Mouse (Mus musculus): ENCODE results near the gene Mup19. TPM values are rescaled to one million over a fixed set of nuclear protein-coding genes. Genes with fewer than 3 reads are reported as not detected.
"Not testable (repeated sequence)": the region's sequence is repeated elsewhere in the genome, so short reads cannot be mapped to it uniquely, and the experiment has no call there.

Gene Mup19
- not detected in 2 replicates for polyA plus RNA-seq (2015; fragmentation: Nextera tagmentation; extraction: Ambion mirVana)

GRCm38 (mm10) chr4:61782169-61782568 is at the start of gene Mup19:
Gene Mup19 (minus strand): TSS chr4:61782269.
- 56% methylated on average over 1 of the region's 5 CpGs for WGBS (ENCODE audit: insufficient replicate concordance)
- not testable (repeated sequence) for H3K9ac ChIP-seq (ENCODE audit: low read depth, low read length)

GRCm38 (mm10) chr4:61829211-61829610 is 47.1 kb upstream of the Mup19 start:
- ATAC-seq (ENCODE audit: low read depth): no peak
- Histone ChIP-seq H3K36me3 (ENCODE audit: control insufficient read depth, insufficient read depth) (no peaks in the 10 kb centered on the region), H3K4me3 (ENCODE audit: low read depth, low read length) (no peak overlapping the region), H3K9ac (ENCODE audit: low read depth, low read length) (no peak overlapping the region), H3K27ac (ENCODE audit: low read length) (no peak overlapping the region), H3K4me2 (ENCODE audit: low read depth, low read length) (no peak overlapping the region), H3K27me3 (ENCODE audit: control insufficient read depth, insufficient read depth, low read depth, low read length) (no peaks in the 10 kb centered on the region), H3K9me3 (replicated peaks; ENCODE audit: control insufficient read depth, low read length) (0 out of 2 replicates have a peak, but pooled peaks cover 2% of the 10 kb centered on the region), H3K4me1 (ENCODE audit: control insufficient read depth, low read depth, low read length) (no peaks in the 10 kb centered on the region)
- WGBS (ENCODE audit: insufficient replicate concordance): 36% methylated on average over 4 of the region's 4 CpGs

More at GRCm38 (mm10) chr4:61782169-61782568, at the start of gene Mup19:
- H3K4me1 ChIP-seq (ENCODE audit: control insufficient read depth, low read depth, low read length); H3K27me3 ChIP-seq (ENCODE audit: control insufficient read depth, insufficient read depth, low read depth, low read length); ATAC-seq (ENCODE audit: low read depth); H3K4me2 ChIP-seq (ENCODE audit: low read depth, low read length); H3K4me3 ChIP-seq (ENCODE audit: low read depth, low read length); H3K27ac ChIP-seq (ENCODE audit: low read length); H3K9me3 ChIP-seq (replicated peaks; ENCODE audit: control insufficient read depth, low read length); H3K36me3 ChIP-seq (ENCODE audit: control insufficient read depth, insufficient read depth): not testable (repeated sequence)

- H3K27me3 ChIP-seq (ENCODE audit: control insufficient read depth, insufficient read depth, low read depth, low read length): no peaks in the 10 kb centered on the region
- H3K36me3 ChIP-seq (ENCODE audit: control insufficient read depth, insufficient read depth): no peaks in the 10 kb centered on the region
- H3K4me2 ChIP-seq (ENCODE audit: low read depth, low read length): no peak overlapping the region
- H3K4me1 ChIP-seq (ENCODE audit: control insufficient read depth, low read depth, low read length): no peaks in the 10 kb centered on the region
- H3K4me3 ChIP-seq (ENCODE audit: low read depth, low read length): no peak overlapping the region
- H3K9me3 ChIP-seq (replicated peaks; ENCODE audit: control insufficient read depth, low read length): peaks cover 2% of the 10 kb centered on the region; the same call in 1 of the 2 replicates
- WGBS (ENCODE audit: insufficient replicate concordance): 75% methylated on average over 15 of the region's 15 CpGs
- H3K27ac ChIP-seq (ENCODE audit: low read length): no peak overlapping the region
- no peak for ATAC-seq (ENCODE audit: low read depth)
- no peak overlapping the region for H3K9ac ChIP-seq (ENCODE audit: low read depth, low read length)
These were observed 41.1 kb upstream of the Mup19 start for GRCm38 (mm10) chr4:61823185-61823584.

- not testable (repeated sequence) for H3K9me3 ChIP-seq (replicated peaks; ENCODE audit: control insufficient read depth, low read length); H3K4me2 ChIP-seq (ENCODE audit: low read depth, low read length); H3K9ac ChIP-seq (ENCODE audit: low read depth, low read length); H3K36me3 ChIP-seq (ENCODE audit: control insufficient read depth, insufficient read depth); H3K4me3 ChIP-seq (ENCODE audit: low read depth, low read length); ATAC-seq (ENCODE audit: low read depth); H3K27me3 ChIP-seq (ENCODE audit: control insufficient read depth, insufficient read depth, low read depth, low read length); H3K4me1 ChIP-seq (ENCODE audit: control insufficient read depth, low read depth, low read length); H3K27ac ChIP-seq (ENCODE audit: low read length)
- WGBS (ENCODE audit: insufficient replicate concordance): 76% methylated on average over 9 of the region's 9 CpGs
These were observed 40.5 kb upstream of the Mup19 start for GRCm38 (mm10) chr4:61822541-61822940.

GRCm38 (mm10) chr4:61815602-61816001 is 33.5 kb upstream of the Mup19 start:
- no peaks in the 10 kb centered on the region for H3K9me3 ChIP-seq (replicated peaks; ENCODE audit: control insufficient read depth, low read length)
- no peaks in the 10 kb centered on the region for H3K4me1 ChIP-seq (ENCODE audit: control insufficient read depth, low read depth, low read length)
- WGBS (ENCODE audit: insufficient replicate concordance): 41% methylated on average over 2 of the region's 2 CpGs
- no peak overlapping the region for H3K4me2 ChIP-seq (ENCODE audit: low read depth, low read length)
- H3K27me3 ChIP-seq (ENCODE audit: control insufficient read depth, insufficient read depth, low read depth, low read length): no peaks in the 10 kb centered on the region
- no peak overlapping the region for H3K4me3 ChIP-seq (ENCODE audit: low read depth, low read length)
- H3K9ac ChIP-seq (ENCODE audit: low read depth, low read length): no peak overlapping the region
- H3K36me3 ChIP-seq (ENCODE audit: control insufficient read depth, insufficient read depth): no peaks in the 10 kb centered on the region
- ATAC-seq (ENCODE audit: low read depth): no peak
- H3K27ac ChIP-seq (ENCODE audit: low read length): no peak overlapping the region

GRCm38 (mm10) chr4:61813435-61813834 is 31.4 kb upstream of the Mup19 start:
- no peak overlapping the region for H3K4me2 ChIP-seq (ENCODE audit: low read depth, low read length)
- ATAC-seq (ENCODE audit: low read depth): no peak
- no peaks in the 10 kb centered on the region for H3K27me3 ChIP-seq (ENCODE audit: control insufficient read depth, insufficient read depth, low read depth, low read length)
- no peak overlapping the region for H3K9ac ChIP-seq (ENCODE audit: low read depth, low read length)
- H3K9me3 ChIP-seq (replicated peaks; ENCODE audit: control insufficient read depth, low read length): no peaks in the 10 kb centered on the region
- H3K36me3 ChIP-seq (ENCODE audit: control insufficient read depth, insufficient read depth): no peaks in the 10 kb centered on the region
- H3K4me3 ChIP-seq (ENCODE audit: low read depth, low read length): no peak overlapping the region
- no peaks in the 10 kb centered on the region for H3K4me1 ChIP-seq (ENCODE audit: control insufficient read depth, low read depth, low read length)
- H3K27ac ChIP-seq (ENCODE audit: low read length): no peak overlapping the region

- 16% methylated on average over 2 of the region's 2 CpGs for WGBS (ENCODE audit: insufficient replicate concordance)
These were observed 29.1 kb upstream of the Mup19 start for GRCm38 (mm10) chr4:61811193-61811592.

GRCm38 (mm10) chr4:61808926-61809325 is 26.9 kb upstream of the Mup19 start:
- H3K36me3 ChIP-seq (ENCODE audit: control insufficient read depth, insufficient read depth); ATAC-seq (ENCODE audit: low read depth); H3K27ac ChIP-seq (ENCODE audit: low read length); H3K4me1 ChIP-seq (ENCODE audit: control insufficient read depth, low read depth, low read length); H3K4me2 ChIP-seq (ENCODE audit: low read depth, low read length); H3K9ac ChIP-seq (ENCODE audit: low read depth, low read length); H3K27me3 ChIP-seq (ENCODE audit: control insufficient read depth, insufficient read depth, low read depth, low read length); H3K9me3 ChIP-seq (replicated peaks; ENCODE audit: control insufficient read depth, low read length); H3K4me3 ChIP-seq (ENCODE audit: low read depth, low read length): not testable (repeated sequence)
- WGBS (ENCODE audit: insufficient replicate concordance): 59% methylated on average over 3 of the region's 3 CpGs

More at GRCm38 (mm10) chr4:61811193-61811592, 29.1 kb upstream of the Mup19 start:
- not testable (repeated sequence) for H3K36me3 ChIP-seq (ENCODE audit: control insufficient read depth, insufficient read depth); ATAC-seq (ENCODE audit: low read depth); H3K27me3 ChIP-seq (ENCODE audit: control insufficient read depth, insufficient read depth, low read depth, low read length); H3K9me3 ChIP-seq (replicated peaks; ENCODE audit: control insufficient read depth, low read length); H3K27ac ChIP-seq (ENCODE audit: low read length); H3K9ac ChIP-seq (ENCODE audit: low read depth, low read length); H3K4me1 ChIP-seq (ENCODE audit: control insufficient read depth, low read depth, low read length); H3K4me3 ChIP-seq (ENCODE audit: low read depth, low read length); H3K4me2 ChIP-seq (ENCODE audit: low read depth, low read length)

GRCm38 (mm10) chr4:61789699-61790098 is 7.6 kb upstream of the Mup19 start:
- not testable (repeated sequence) for H3K36me3 ChIP-seq (ENCODE audit: control insufficient read depth, insufficient read depth); H3K27ac ChIP-seq (ENCODE audit: low read length); H3K27me3 ChIP-seq (ENCODE audit: control insufficient read depth, insufficient read depth, low read depth, low read length); H3K9ac ChIP-seq (ENCODE audit: low read depth, low read length); H3K4me2 ChIP-seq (ENCODE audit: low read depth, low read length); H3K4me1 ChIP-seq (ENCODE audit: control insufficient read depth, low read depth, low read length); H3K4me3 ChIP-seq (ENCODE audit: low read depth, low read length); ATAC-seq (ENCODE audit: low read depth); H3K9me3 ChIP-seq (replicated peaks; ENCODE audit: control insufficient read depth, low read length)
- 69% methylated on average over 1 of the region's 1 CpGs for WGBS (ENCODE audit: insufficient replicate concordance)

Measured in liver, embryonic 16.5 days (tissue).